Mouse (Mus musculus) heart, postnatal 0 days (tissue): ENCODE data around the gene Slc29a1.

Source experiments
- CTCF ChIP-seq: IDR thresholded peaks from 2 replicates; pipeline ENCODE4 v1.5.1; 2016; ENCODE audit warnings: antibody characterized with exemption, control low read depth, low read depth
- EP300 ChIP-seq: IDR thresholded peaks from 2 replicates; pipeline ENCODE4 v1.6.1; 2016; ENCODE audit warnings: antibody characterized with exemption, low read depth

GRCm38 (mm10) chr17:45538394-45538793, 61.0 kb downstream of the Slc29a1 start:
- no peak for TF ChIP-seq EP300
- TF ChIP-seq CTCF = no peak
